Mouse (Mus musculus) brown adipose tissue, adult 24 weeks (tissue): ENCODE measurements around the gene Ccdc142. TPM values are rescaled to one million over a fixed set of nuclear protein-coding genes. Genes with fewer than 3 reads are reported as not detected.

Source experiments
- H3K27ac ChIP-seq: fragments of 200-500 bp; replicated peaks from 2 replicates; pipeline ENCODE4 v1.5.1; 2012; ENCODE audit warnings: low read depth, mild to moderate bottlenecking, low read length
- H3K4me1 ChIP-seq: fragments of 200-500 bp; 2 replicates; pipeline ENCODE4 v1.6.1; 2012; ENCODE audit warnings: low read length, mixed read lengths; ENCODE audit not compliant: control insufficient read depth, insufficient read depth, insufficient read length
- H3K4me3 ChIP-seq: fragments of 200-500 bp; 2 replicates; pipeline ENCODE4 v1.5.1; 2012; ENCODE audit warnings: low read depth, mild to moderate bottlenecking, low read length, moderate library complexity; ENCODE audit not compliant: insufficient read depth
- polyA plus RNA-seq: library from polyadenylated mRNA; stranded (reverse); fragments of >200 nt; gene quantifications from 2 replicates; pipeline ENCODE4 v1.2.4, GENCODE M21; 2012; ENCODE audit not compliant: missing spikeins, insufficient read depth, insufficient read length

Gene Ccdc142
- polyA plus RNA-seq, 1 experiment: not detected

DNA sequence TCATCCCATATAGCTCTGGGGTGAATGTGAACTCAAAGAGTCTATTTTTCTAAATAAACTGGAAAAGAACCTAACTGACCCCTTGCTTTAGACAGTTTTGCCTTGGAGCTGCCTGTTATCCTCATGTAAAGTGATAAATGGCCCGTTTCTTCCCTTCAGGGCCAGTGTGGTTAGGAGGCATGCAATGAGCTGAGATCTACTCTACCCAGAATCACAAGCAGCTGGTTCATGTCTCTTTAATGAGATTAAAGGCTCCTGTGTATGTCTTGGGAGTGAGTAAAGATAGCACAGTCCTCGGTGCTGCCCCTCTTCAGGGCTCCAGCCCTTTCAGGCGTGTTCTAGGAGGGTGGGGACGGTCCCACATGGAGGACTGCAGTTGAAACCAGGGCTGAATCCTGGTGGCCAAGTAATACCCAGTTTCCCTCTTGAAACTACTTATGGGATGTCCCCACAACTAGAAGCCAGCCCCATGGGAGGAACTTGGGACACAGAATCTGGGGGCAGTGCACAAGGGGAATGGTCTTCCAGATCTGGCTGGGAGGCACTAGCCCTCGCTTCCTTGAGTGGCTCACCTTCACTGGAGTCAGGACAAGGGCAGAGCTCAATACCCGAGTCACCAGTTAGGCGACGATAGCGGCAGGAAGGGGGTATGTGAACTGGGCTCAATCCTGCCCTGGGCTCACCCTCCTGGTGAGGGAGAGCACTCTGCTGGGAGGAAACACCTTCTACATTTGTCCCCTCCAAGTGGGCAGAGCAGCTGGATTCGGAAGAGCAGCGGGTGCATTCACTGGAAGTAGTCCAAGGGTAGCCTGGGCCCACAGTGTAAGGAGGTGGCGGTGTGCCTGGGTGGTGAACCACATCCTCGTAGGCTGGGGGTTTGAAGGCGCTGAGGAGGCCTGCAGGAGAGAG is 17.7 kb downstream of the Ccdc142 start:
- H3K4me1 ChIP-seq: peaks cover 8% of the 10 kb centered on the region; the same call in 1 of the 2 replicates
- H3K4me3 ChIP-seq: no peak overlapping the region

DNA sequence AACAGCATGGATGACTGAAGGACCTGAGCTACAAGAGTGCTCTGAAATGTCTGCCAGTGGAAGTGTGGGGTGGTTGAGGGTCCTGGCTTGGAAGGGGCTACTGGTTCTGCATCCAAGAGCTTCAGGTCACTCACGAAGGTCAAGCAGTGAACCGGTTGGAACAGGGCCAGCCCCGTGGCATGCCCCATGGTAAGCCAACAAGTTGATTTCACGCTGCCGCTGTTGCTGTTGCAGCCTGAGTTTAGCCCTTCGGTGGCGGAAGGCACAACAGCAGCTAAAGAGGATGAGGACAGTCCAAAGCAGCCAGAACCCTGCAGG is 18.3 kb downstream of the Ccdc142 start:
- Histone ChIP-seq H3K4me1 (peaks cover 12% of the 10 kb centered on the region; the same call in 1 of the 2 replicates), H3K4me3 (no peak overlapping the region; the same call in 1 of the 2 replicates), H3K27ac (no peak overlapping the region)

More for the DNA sequence above, 17.7 kb downstream of the Ccdc142 start:
- no peak overlapping the region for H3K27ac ChIP-seq

DNA sequence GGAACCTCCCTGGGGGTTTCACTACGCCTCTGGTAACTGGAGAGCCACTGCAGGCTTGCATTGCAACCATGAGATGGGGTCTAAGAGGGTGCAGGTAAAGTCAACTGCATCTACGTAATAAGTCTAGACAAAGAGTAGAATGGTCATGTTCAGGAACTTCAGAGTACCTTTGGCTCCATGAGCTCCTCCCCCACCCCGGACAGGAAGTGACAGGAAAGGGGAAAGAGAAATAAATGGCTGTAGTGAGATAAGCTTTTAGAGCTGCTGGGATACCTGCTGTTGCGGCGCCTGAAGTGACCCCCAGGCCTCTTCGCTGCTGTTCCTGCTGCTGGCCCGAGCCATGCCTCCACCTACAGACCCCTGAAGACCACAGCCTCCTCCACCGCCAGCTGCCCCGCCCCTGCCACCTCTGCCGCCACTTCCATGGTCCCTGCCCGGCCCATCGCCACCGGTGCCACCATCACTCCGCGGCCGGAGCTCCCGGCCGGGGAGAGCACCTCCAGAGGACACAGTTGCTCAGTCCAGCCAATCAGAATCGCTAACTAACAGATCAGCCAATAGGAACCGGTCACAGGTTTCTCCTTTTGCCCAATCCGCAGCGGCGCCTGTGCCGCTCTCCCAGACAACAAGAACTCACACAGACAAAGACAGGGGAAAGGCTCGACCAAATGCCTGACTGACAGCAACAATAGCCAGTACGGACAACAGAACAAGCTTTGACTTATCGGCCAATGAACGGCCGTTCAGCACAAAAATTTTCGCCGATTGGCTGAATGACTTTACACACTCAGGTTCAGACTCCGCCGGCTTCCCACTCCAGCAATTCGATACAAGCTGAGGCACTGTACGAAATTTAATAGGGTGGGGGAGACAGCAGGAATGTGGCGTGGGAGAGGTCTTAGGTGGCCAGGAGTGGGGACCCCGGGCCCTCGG is 19.8 kb downstream of the Ccdc142 start, which contains the start of gene Wbp1:
Gene Wbp1 (minus strand): TSS at position 630 of the 933 bp plus-strand sequence.
- peak within 1 kb of the TSS; percentile 69 for H3K4me3 ChIP-seq
- H3K27ac ChIP-seq: no peak within 1 kb of the TSS; the same call in 1 of the 2 replicates
- peaks cover 8% of the 10 kb centered on the region; the same call in 1 of the 2 replicates for H3K4me1 ChIP-seq

DNA sequence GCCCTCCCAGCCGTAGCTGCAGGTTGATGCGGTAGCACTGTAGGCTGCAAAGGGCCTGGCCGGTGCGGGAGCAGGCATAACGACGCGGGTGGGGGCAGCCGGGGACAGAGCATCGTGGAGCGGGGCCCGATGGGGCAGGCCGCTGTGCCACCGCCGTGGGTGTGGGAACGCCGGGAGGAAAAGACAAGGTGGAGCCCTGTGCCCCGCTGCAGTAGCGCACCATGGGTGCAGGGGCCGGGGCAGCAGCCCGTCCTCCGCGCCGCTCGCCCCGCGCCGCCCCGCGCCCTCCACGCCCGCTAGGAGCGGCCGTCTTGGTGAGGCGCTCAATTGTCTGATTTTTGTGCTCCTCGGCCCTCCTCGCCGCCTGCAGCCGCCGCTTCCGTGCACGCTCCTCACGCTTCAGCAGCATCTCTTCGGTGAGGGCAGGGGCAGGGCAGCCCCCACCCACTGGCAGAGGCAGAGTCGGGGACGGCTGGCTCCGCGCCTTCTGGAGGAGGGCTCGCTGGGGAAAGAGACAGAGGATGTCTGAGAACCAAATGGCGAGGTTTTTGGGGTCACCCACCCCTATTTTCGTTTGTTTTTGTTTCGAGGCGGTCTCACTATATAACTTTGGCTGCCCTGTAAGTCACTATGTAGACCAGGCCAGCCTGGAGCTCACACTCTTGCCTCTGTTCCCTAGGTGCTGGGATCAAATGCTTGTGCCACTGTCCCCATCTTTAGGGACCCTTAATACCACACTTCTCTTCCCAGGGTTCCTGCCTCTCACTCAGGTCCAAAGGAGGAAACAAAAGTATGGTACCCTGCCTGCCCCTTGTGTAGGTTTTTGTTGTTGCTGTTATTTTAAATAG is 20.7 kb downstream of the Ccdc142 start:
- no peak overlapping the region for H3K27ac ChIP-seq
- peak overlapping the region; percentile 66 for H3K4me3 ChIP-seq
- H3K4me1 ChIP-seq: peaks cover 8% of the 10 kb centered on the region; the same call in 1 of the 2 replicates

DNA sequence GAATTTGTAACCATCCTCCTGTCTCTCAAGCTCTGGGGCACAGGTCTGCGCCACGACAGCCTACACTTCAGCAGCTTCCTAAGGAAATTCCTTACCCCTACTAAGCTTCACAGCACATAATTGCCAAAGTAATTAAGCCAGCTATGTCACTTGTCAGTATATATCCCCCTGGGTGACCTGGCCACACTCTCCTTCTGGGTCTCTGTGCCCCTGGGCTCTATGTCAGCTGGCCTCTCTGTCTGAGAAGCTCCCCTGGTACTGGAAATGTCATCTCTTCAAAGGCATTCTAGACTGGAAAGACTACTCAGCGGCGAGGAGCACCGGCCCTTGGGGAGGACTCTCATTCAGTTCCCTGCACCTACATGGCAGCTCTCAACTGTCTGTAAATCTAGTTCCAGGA is 21.6 kb downstream of the Ccdc142 start:
- no peak overlapping the region for H3K27ac ChIP-seq
- H3K4me1 ChIP-seq: peaks cover 8% of the 10 kb centered on the region; the same call in 1 of the 2 replicates
- no peak overlapping the region for H3K4me3 ChIP-seq

DNA sequence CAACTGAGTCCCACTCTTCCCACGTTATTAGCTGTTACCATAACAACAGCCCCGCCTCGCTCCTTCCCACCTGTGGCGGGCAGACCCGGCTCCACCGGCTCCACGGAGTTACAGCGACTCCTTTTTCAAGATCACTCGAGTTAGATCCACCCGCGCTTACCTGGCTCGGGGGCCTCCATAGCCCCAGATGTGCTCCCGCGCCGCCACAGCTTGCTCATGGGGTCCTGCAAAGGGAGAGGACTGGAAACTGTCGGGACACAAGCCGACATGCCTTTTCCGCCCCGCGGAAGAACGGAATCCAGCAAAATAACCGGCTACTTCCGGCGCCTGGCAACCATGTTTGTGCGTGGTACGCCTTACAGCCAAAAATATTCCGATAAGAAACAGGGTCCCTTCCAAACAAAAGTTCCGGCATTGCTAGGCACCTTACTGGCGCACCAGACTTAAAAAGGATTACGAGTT is 23.5 kb downstream of the Ccdc142 start:
- peaks cover 4% of the 10 kb centered on the region; the same call in 1 of the 2 replicates for H3K4me1 ChIP-seq
- peak overlapping the region; percentile 51; the same call in 1 of the 2 replicates for H3K27ac ChIP-seq
- peak overlapping the region; percentile 84 for H3K4me3 ChIP-seq

DNA sequence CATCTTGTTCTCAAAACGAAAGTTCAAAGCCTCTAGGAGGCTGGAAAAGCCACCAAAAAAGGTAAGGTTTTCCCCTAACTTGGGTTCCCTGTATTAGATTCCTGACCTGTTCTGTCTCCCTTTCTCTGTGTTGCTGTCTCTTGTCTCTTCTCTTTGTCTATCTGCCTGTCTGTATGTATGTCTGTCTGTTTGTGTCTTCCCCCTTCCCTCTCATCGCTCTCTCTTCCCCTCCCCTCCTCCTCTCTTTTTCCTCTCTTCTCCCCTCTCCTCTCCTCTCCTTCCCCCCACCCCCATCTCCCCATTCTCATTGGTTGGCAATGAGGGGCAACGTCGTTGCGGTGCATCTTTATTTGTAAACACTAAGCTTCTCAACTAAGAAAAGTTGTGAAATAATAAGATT is 23.9 kb downstream of the Ccdc142 start, which contains the start of gene Ino80b:
Gene Ino80b (minus strand): TSS at position 101 of the 400 bp plus-strand sequence.
- Histone ChIP-seq H3K27ac (peak within 1 kb of the TSS; percentile 51; the same call in 1 of the 2 replicates), H3K4me3 (peak within 1 kb of the TSS; percentile 84), H3K4me1 (peaks cover 4% of the 10 kb centered on the region; the same call in 1 of the 2 replicates)

DNA sequence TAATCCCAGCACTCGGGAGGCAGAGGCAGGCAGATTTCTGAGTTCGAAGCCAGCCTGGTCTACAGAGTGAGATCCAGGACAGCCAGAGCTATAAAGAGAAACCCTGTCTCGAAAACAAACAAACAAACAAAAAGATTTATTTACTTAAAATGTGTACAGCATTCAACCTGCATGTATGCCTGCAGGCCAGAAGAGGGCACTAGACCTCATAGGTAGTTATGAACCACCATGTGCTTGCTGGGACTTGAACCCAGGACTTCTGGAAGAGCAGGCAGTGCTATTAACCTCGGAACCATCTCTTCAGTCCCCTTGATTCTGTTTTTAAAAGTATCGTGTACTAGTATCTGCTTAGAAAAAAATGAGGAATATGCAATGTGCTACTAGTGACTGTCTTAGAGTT is 26.0 kb downstream of the Ccdc142 start:
- Histone ChIP-seq H3K4me1 (0 out of 2 replicates have a peak, but pooled peaks cover 4% of the 10 kb centered on the region), H3K4me3 (no peak overlapping the region), H3K27ac (no peak overlapping the region)

DNA sequence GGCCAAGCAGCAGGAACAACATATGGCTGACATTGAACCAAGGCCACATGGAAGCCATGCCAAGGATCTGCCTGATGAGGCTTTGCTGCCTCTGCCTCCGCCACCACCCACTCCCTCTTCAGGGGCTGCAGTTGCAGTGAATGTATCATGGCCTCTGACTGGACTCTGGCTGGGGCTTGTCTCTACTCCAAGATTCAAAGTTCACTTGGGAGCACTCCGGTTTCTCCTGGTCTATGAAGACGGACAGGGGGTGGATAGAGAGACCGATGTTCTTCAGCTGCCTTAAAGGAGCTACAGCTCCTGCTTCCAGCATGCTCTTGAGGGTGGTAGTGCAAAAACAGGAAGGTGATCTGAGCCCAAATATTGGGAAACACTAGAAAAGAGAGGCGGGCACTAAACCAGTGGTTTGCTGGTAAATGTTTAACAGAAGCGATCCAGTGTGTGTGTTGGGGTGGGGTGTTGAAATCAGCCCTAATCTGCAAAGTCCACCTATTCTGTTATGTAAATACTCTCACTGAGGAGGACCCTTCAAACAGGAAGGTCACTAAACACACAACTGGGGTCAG is 30.2 kb downstream of the Ccdc142 start:
- Histone ChIP-seq H3K4me3 (no peak overlapping the region), H3K27ac (no peak overlapping the region), H3K4me1 (peaks cover 5% of the 10 kb centered on the region; the same call in 1 of the 2 replicates)

DNA sequence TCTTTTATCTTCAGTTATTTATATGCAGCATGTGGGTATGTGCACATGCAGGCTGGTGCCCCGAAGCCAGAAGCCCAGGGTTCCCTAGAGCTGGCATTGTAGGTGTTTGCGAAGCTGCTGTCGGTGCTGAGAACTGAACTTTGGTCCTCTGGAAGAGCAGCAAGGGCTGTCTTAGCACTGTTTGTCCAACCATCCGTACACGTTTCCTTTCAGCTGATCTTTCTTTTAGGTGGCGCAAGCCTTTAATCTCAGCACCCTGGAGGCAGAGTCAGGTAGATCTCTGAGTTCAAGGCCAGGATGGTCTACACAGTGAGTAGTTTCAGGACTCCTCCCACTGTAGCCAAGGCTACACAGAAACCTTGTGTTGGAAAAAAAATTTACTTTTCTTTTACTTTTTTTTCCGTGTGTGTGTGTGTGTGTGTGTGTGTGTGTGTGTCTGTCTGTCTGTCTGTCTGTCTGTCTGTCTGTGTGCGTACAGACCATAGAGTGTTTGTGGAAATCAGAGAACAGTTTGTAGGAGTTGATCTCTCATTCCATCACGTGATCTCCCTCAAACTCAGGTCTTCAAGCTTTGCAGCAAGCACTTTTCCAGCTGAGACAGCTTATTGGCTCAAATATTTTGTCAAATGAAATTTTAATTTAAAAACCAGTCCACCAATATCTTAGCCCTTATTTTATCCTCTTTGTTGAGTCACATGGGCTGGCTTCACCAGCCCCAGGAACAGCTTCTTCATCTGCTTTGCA is 30.9 kb downstream of the Ccdc142 start:
- Histone ChIP-seq H3K4me1 (peaks cover 5% of the 10 kb centered on the region; the same call in 1 of the 2 replicates), H3K27ac (no peak overlapping the region), H3K4me3 (no peak overlapping the region)

DNA sequence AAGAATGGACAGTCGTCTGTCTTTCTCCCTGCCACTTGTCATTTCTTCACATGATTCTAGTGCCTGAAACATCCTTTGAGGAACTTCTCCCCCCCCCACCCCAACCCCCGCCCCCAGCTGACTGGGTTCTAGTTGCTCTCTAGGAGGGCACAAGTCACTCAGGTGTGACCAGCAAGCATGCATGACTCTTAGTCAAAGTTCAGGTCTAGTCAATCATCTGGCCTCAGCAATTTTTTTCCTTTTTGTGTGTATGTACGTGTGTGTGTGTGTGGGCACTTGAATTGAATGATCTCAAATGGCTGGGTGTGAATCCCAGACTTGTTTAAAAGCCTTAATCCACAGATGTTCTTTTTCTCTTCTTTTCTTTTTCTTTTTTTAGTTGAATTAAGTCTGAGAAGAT is 32.8 kb downstream of the Ccdc142 start:
- Histone ChIP-seq H3K4me3 (no peak overlapping the region), H3K27ac (no peak overlapping the region)

DNA sequence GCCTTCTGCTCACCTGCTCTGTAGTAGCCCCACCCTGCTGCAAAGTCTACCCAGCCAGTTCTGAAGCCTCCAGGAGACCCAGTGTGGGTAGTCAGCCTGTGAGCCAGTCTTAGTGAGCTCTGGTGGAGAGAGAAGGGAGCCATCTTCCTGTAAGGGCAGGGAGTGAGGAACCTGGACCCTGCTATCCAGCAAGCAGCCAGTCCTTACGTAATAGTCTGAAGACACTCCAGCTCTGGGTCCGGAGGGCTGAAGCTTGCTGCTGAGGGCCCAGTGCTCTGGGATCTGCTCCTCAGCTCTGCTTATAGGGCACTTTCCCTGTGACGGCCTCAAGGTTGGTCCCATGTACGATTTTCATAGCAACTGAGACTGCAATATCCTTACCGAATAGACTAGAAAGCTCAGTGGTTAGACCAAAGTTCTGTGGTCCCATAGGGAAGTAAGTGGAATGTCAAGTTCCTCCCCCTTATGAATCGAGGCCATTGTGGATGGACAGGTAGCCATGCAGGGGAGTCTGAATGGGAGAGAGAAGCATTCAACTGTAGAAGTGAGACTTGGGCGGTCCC is 33.6 kb downstream of the Ccdc142 start, which contains the start of gene Rtkn:
Gene Rtkn (plus strand): TSS at position 513 of the 563 bp plus-strand sequence.
- Histone ChIP-seq H3K4me3 (peak within 1 kb of the TSS; percentile 75), H3K27ac (peak within 1 kb of the TSS; percentile 79; the same call in 1 of the 2 replicates), H3K4me1 (peaks cover 8% of the 10 kb centered on the region; the same call in 1 of the 2 replicates)

More for the DNA sequence above, 32.8 kb downstream of the Ccdc142 start:
- peaks cover 8% of the 10 kb centered on the region; the same call in 1 of the 2 replicates for H3K4me1 ChIP-seq
